Mouse (Mus musculus) forebrain, postnatal 0 days (tissue): ENCODE measurements around the gene Prcd. TPM values are rescaled to one million over a fixed set of nuclear protein-coding genes. Genes with fewer than 3 reads are reported as not detected.

Experiments used
- ATAC-seq: fragments of 200-750 bp; cut with Nextera tagmentation; 2 replicates; pipeline ENCODE4 v1.8.0; 2017; ENCODE audit warnings: mild to moderate bottlenecking, moderate library complexity
- DNase-seq: peaks from one replicate; pipeline ENCODE4 v3.0.0-alpha.2; 2015
- H3K27ac ChIP-seq: fragments of 300-500 bp; sonication (generic); 2 replicates; pipeline ENCODE4 v1.5.1; 2014; ENCODE audit warnings: low read depth, mild to moderate bottlenecking, antibody characterized with exemption, low read length, moderate library complexity, mixed read lengths
- H3K27me3 ChIP-seq: fragments of 300-500 bp; sonication (generic); 2 replicates; pipeline ENCODE4 v1.6.1; 2014; ENCODE audit warnings: mild to moderate bottlenecking, low read length, mixed read lengths; ENCODE audit not compliant: insufficient read depth
- H3K36me3 ChIP-seq: fragments of 300-500 bp; sonication (generic); 2 replicates; pipeline ENCODE4 v1.6.1; 2014; ENCODE audit warnings: mild to moderate bottlenecking, moderate library complexity; ENCODE audit not compliant: insufficient read depth
- H3K4me1 ChIP-seq: fragments of 300-500 bp; sonication (generic); 2 replicates; pipeline ENCODE4 v1.6.1; 2014; ENCODE audit warnings: antibody characterized with exemption; ENCODE audit not compliant: insufficient read depth
- H3K4me2 ChIP-seq: fragments of 300-500 bp; sonication (generic); 2 replicates; pipeline ENCODE4 v1.6.1; 2014; ENCODE audit warnings: low read depth, mild to moderate bottlenecking, moderate library complexity
- H3K4me3 ChIP-seq: fragments of 300-500 bp; sonication (generic); 2 replicates; pipeline ENCODE4 v1.5.1; 2014; ENCODE audit warnings: low read depth, low read length, mixed read lengths
- H3K9ac ChIP-seq: fragments of 300-500 bp; sonication (generic); 2 replicates; pipeline ENCODE4 v1.6.1; 2014; ENCODE audit warnings: mild to moderate bottlenecking
- H3K9me3 ChIP-seq: fragments of 300-500 bp; sonication (generic); 2 replicates; pipeline ENCODE4 v1.6.1; 2016; ENCODE audit warnings: low read length
- CTCF ChIP-seq: sonication (generic); IDR thresholded peaks from 2 replicates; pipeline ENCODE4 v1.5.1; 2016; ENCODE audit warnings: antibody characterized with exemption, control low read depth, low read depth
- WGBS: fragments of 180-500 bp; shearing (Covaris S2); extraction: QIAGEN DNeasy Blood & Tissue Kit; methylation state at CpG from one replicate; pipeline ENCODE4 v1.1.7; 2014; 5-methylcytosine and 5-hydroxymethylcytosine counted together
- polyA plus RNA-seq: library from polyadenylated mRNA; unstranded; fragments of >200 nt; fragmentation: Nextera tagmentation; extraction: Ambion mirVana; gene quantifications from 2 replicates; pipeline ENCODE4 v1.2.1, GENCODE M21; 2015
- total RNA-seq: library from RNA; depleted of rRNA; stranded (reverse); fragments of >200 nt; gene quantifications from 2 replicates; pipeline ENCODE4 v1.2.3, GENCODE M21; 2014

Prcd gene
- total and polyA plus RNA-seq, 2 experiments from 2014 or later: 3.3 to 3.4 TPM

GRCm38 (mm10) chr11:116681147-116681546 is 27.8 kb downstream of the Prcd start:
- Histone ChIP-seq H3K4me1 (no peaks in the 10 kb centered on the region), H3K36me3 (peaks cover 31% of the 10 kb centered on the region), H3K4me3 (no peak overlapping the region), H3K9me3 (no peaks in the 10 kb centered on the region), H3K27me3 (no peaks in the 10 kb centered on the region), H3K27ac (no peak overlapping the region), H3K4me2 (no peak overlapping the region), H3K9ac (no peak overlapping the region)
- ATAC-seq (no peak), DNase-seq (no peak)
- no peak for TF ChIP-seq CTCF
- 84% methylated on average over 4 of the region's 4 CpGs for WGBS

- Histone ChIP-seq H3K4me3 (no peak overlapping the region), H3K36me3 (peaks cover 17% of the 10 kb centered on the region), H3K27ac (no peak overlapping the region), H3K4me1 (no peaks in the 10 kb centered on the region), H3K9ac (no peak overlapping the region), H3K4me2 (no peak overlapping the region), H3K27me3 (no peaks in the 10 kb centered on the region), H3K9me3 (no peaks in the 10 kb centered on the region)
- no peak for TF ChIP-seq CTCF
- ATAC-seq (no peak), DNase-seq (no peak)
- WGBS: 86% methylated on average over 14 of the region's 14 CpGs
Measured at GRCm38 (mm10) chr11:116682501-116683144, 29.3 kb downstream of the Prcd start.

GRCm38 (mm10) chr11:116683777-116684176 is 30.4 kb downstream of the Prcd start:
- no peak for TF ChIP-seq CTCF
- Histone ChIP-seq H3K4me2 (no peak overlapping the region), H3K4me1 (no peaks in the 10 kb centered on the region), H3K27ac (no peak overlapping the region), H3K27me3 (no peaks in the 10 kb centered on the region), H3K9me3 (no peaks in the 10 kb centered on the region), H3K36me3 (peaks cover 17% of the 10 kb centered on the region), H3K4me3 (no peak overlapping the region), H3K9ac (no peak overlapping the region)
- ATAC-seq (no peak), DNase-seq (no peak)
- 89% methylated on average over 4 of the region's 4 CpGs for WGBS

DNA sequence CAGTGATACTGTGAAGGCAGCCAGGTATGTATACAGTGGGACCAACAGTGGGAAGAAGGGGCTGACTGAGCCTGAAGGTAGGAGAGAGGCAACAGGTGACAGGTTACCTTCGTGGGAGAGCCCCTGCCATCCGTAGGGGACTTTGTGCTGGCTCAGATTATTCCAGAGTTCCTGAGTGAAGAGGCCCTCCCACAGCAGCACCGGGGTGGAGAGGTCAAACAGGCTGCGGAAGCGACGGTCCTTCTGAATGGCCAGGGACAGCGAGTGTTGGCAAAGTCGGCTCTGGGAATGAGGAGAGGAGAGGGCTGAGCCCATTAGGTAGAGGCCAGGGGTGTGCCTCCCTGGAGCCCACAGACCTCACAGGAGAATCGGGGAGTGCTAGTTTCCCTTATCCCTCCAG is 32.4 kb downstream of the Prcd start:
- ATAC-seq: no peak
- TF ChIP-seq CTCF: no peak

DNA sequence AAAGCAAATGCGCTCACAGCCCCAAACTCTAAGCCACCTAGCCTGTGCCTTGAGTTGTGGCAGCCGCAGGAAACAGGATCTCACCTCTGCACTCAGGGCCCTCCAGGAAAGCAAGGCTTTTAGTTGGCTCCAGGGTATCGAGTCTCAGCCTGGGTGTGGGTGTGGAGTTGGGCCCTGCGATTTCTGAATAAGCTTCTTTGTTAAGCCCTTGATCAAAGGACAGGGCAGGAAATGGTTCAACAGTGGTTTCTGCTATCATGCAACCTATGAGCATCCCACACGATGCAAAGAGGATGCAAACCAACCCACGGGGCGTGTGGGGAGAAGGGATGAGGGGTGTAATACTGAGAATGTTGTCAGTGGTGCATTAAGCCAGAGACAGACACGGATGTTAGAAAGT is 34.6 kb downstream of the Prcd start:
- Histone ChIP-seq H3K9me3 (no peaks in the 10 kb centered on the region), H3K4me3 (no peak overlapping the region), H3K4me1 (no peaks in the 10 kb centered on the region), H3K9ac (no peak overlapping the region), H3K4me2 (no peak overlapping the region), H3K27ac (no peak overlapping the region), H3K36me3 (peaks cover 5% of the 10 kb centered on the region; the same call in 1 of the 2 replicates), H3K27me3 (no peaks in the 10 kb centered on the region)
- no peak for TF ChIP-seq CTCF
- no peak for DNase-seq
- no peak for ATAC-seq
- WGBS: 75% methylated on average over 8 of the region's 8 CpGs

More for the DNA sequence above, 32.4 kb downstream of the Prcd start:
- H3K27me3 ChIP-seq: no peaks in the 10 kb centered on the region
- DNase-seq: no peak
- H3K4me2 ChIP-seq: no peak overlapping the region
- H3K9me3 ChIP-seq: no peaks in the 10 kb centered on the region
- H3K27ac ChIP-seq: no peak overlapping the region
- H3K4me1 ChIP-seq: no peaks in the 10 kb centered on the region
- peaks cover 12% of the 10 kb centered on the region for H3K36me3 ChIP-seq
- no peak overlapping the region for H3K4me3 ChIP-seq
- WGBS: 86% methylated on average over 9 of the region's 9 CpGs
- H3K9ac ChIP-seq: no peak overlapping the region

GRCm38 (mm10) chr11:116689622-116690021 is 36.3 kb downstream of the Prcd start:
- Histone ChIP-seq H3K9ac (no peak overlapping the region), H3K4me1 (peaks cover 5% of the 10 kb centered on the region; the same call in 1 of the 2 replicates), H3K27me3 (peaks cover 8% of the 10 kb centered on the region; the same call in 1 of the 2 replicates), H3K36me3 (no peaks in the 10 kb centered on the region), H3K4me3 (no peak overlapping the region), H3K9me3 (no peaks in the 10 kb centered on the region), H3K4me2 (no peak overlapping the region), H3K27ac (no peak overlapping the region)
- ATAC-seq (no peak), DNase-seq (no peak)
- WGBS: 94% methylated on average over 10 of the region's 10 CpGs
- no peak for TF ChIP-seq CTCF

GRCm38 (mm10) chr11:116690701-116691575 is 37.6 kb downstream of the Prcd start:
- Histone ChIP-seq H3K27ac (no peak overlapping the region), H3K4me3 (no peak overlapping the region), H3K27me3 (peaks cover 15% of the 10 kb centered on the region; the same call in 1 of the 2 replicates), H3K4me1 (peaks cover 5% of the 10 kb centered on the region; the same call in 1 of the 2 replicates), H3K4me2 (no peak overlapping the region), H3K9ac (no peak overlapping the region), H3K36me3 (no peaks in the 10 kb centered on the region), H3K9me3 (no peaks in the 10 kb centered on the region)
- no peak for TF ChIP-seq CTCF
- WGBS: 42% methylated on average over 18 of the region's 18 CpGs
- ATAC-seq: no peak
- no peak for DNase-seq
